Mouse (Mus musculus) R1 (cell line): Measurements from ENCODE around the gene Slc38a5.

ENCODE experiments used
- DNase-seq: peaks from one replicate; pipeline ENCODE4 v3.0.0-alpha.2; 2018; ENCODE audit warnings: low read depth, low spot score

Gene Slc38a5

DNA sequence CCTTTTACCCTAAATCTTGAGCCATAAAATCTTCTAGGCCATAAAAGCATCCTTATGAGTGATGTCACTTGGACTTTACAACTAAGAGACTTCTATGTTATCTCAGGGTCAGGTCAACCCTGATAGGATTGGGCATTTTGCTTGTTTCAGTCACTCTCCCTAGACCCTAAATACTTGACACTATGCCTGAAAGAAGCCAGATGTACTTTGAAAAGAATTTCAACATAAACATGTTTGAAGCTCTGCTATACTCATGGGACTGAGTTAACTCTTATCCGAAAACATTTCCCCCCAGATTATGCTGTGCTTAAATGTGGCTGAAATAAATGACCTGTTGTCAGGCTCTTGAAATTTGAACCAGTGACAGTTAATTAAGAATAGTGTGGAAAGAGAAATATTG, 38.4 kb downstream of the Slc38a5 start:
- no peak for DNase-seq

DNA sequence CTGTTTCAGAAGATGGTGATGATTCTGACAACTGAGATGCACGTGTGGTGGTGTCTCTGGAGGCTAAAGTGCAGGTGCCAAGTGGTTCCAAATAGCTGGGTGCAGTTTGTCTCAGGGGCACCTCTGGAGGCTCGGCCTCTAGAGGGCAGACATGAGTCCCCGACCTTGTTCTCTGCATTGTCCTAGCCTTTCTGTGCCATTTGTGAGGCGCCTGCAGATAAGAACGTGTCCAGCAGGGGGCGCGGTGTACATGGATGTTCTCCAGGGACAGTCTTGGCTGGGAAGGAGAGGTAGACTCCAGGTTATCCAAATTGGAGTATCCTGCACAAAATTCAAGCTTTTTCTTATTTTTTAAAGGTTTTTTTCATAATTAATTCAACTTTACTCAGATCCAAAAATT, 44.0 kb downstream of the Slc38a5 start:
- peak; percentile 84 for DNase-seq

DNA sequence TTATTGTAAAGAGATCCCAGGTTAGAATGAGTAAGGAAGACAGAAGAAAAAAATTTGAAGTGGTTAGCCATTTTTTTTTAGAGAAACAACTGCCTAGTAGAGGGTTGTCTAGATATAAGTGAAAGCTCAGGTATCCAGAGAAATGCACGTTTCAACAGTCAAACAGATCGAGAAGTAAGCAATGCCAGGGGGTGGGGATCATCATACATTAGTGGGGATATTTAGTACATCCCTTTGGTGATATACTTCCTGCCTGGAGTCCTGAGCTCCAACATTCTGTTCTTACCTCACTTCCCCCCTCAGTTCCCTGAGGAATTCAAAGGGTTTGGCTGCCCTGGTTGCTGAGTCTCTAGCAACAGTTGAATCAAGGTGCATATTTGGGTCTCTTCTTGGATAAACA, 56.2 kb downstream of the Slc38a5 start, which contains the start of gene Ssxb10:
Gene Ssxb10 (plus strand): TSS at position 301 of the 400 bp plus-strand sequence.
- DNase-seq, result no peak
